Mouse (Mus musculus) myocyte (in vitro differentiated cells): Measurements from ENCODE around the gene Actc1.

Experiments used
- E2F4 ChIP-seq: IDR thresholded peaks from one replicate; pipeline ENCODE4 v1.6.1; 2011; ENCODE audit warnings: mild to moderate bottlenecking, control low read depth, moderate library complexity; ENCODE audit not compliant: insufficient read depth
- POLR2AphosphoS2 ChIP-seq: IDR thresholded peaks from one replicate; pipeline ENCODE4 v1.6.1; 2011; ENCODE audit warnings: low read depth, control low read depth; ENCODE audit not compliant: insufficient read length
- REST ChIP-seq: IDR thresholded peaks from one replicate; pipeline ENCODE4 v1.6.1; 2011; ENCODE audit warnings: mild to moderate bottlenecking, control low read depth, moderate library complexity; ENCODE audit not compliant: insufficient read depth, insufficient read length
- TCF3 ChIP-seq: IDR thresholded peaks from one replicate; pipeline ENCODE4 v1.6.1; 2011; ENCODE audit warnings: low read depth, control low read depth; ENCODE audit not compliant: insufficient read length

DNA sequence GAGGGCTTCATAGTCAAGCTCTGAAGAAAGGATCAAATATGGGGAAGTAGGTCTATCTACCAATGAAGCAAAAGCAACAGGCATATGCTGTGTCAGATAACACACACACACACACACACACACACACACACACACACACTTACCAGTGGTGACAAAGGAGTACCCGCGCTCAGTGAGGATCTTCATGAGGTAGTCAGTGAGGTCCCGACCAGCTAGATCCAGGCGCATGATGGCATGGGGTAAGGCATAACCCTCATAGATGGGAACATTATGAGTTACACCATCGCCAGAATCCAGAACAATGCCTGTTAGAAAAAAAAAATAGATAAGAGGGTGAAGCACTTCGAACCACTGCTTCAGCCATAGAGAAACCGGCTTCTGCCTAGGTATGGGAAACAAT, 4.0 kb downstream of the Actc1 start:
- TF ChIP-seq POLR2AphosphoS2 (peak; percentile 62), TCF3 (no peak), REST (no peak), E2F4 (no peak)
